Mouse (Mus musculus): ENCODE data around the gene Cacnb1.

The Cacnb1 gene

DNA sequence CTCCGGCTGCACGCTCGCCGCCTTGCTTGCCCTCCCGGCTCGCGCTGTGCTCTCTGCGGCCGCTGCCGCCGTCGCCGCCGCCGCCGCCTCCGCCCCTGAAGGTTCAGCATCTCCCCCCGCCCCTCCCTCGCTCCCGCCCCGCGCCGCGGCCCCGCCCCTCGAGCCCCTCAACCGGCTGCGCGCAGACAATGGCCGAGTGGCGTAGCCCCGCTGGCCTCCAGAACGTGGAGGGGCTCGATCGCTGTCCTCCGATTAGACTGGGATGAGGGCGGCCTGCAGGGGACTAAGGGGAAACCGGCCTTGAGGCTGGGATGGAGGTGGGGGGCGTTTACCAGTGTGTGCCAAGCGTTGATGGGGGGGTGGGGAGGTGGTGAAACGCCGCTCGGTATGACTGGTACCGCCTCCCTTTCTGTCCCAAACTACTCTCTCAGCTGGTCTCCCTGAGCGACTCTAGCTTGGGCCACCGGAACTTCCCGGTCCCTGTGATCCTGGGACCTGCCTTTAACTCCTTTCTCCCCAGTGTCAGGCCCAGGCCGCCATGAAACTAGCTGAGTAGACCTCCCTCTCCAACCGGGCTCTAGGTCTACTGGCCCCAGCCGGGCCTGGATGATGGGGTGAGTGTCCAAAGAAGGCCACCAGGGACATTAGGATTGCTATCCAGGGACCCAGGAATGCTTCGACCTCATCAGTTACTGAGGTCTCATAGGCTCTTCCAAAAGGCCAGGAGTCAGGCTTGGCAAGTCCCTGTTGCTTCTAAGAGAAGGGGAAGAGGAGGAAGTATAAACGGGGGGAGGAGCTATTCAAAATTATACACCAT, at the start of gene Cacnb1:
Gene Cacnb1, minus strand, starts transcription at position 480 of the 817 bp plus-strand sequence.
- in situ Hi-C loops (cut with MboI, MseI) = no loop called here

DNA sequence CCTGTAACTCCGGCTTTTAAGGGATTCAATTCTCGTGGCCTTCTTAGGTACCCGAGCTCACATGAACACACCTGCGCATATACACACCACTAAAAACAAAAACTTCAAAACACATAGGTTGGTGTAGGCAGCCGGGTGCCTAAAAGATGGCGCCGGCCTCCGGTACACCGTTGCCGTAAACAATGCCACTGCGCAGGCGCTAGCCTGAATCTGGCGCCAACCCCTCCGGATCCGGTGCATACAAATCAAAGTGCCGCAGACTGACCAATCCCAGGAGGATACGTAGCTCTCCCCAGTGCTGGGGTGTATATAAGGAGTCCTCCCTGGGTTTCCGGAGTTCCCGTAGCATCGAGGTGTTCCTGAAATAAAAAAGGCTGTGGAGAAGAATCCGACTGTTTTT, 44.4 kb upstream of the Cacnb1 start:
- in situ Hi-C loops (cut with MboI, MseI) = no loop called here

DNA sequence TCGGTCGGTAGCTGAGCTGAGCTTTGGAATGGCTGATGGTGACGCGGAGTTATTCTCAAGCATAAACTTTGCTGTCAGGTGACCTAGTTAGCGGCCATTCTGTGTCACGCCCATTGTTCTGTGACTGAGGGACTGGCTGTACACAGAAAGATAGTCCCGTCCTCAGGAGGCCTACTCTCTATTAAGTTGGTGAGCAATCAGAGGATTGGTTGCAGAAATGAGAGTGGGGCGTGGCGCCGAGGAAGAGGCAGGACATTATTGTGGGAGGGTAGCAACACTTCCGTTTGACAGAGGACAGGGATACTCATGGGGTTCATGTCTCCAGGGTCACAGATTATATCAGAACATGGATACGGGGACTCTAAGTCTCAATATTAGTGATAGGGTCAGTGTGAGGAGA, 43.4 kb upstream of the Cacnb1 start:
- in situ Hi-C loops (cut with MboI, MseI) = no loop called here

DNA sequence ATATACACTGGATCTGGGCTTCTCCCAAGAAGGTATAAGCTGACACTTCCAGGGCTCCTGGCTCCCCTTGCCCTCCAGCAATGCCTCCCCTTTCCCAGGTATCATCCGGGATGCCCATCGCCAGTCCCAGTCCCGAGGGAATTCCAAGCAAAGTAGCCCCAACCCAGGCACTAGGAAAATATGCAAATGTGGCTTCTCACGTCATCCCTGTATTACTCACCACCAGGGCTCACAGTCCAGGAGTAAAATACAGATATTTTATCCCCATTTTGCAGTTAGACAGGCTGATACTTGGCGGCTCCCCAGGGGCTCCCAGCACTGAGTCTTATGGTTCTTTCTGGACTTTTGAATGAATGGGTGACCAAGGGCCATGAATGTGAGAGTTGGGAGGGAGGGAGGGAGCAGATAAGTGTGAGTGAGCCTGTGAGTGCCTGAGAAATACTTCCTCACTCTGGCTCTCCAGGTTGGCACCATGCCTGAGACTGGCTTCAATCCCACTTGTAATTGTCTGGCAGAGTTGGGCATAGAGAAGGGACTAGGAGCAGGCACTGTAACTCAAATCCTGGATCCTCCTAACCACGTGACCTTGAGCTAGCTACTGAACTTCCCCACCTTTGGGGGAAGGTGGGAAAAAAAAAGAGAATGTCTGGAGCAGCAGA, 39.2 kb upstream of the Cacnb1 start:
- in situ Hi-C loops (cut with MboI, MseI) = no loop called here

DNA sequence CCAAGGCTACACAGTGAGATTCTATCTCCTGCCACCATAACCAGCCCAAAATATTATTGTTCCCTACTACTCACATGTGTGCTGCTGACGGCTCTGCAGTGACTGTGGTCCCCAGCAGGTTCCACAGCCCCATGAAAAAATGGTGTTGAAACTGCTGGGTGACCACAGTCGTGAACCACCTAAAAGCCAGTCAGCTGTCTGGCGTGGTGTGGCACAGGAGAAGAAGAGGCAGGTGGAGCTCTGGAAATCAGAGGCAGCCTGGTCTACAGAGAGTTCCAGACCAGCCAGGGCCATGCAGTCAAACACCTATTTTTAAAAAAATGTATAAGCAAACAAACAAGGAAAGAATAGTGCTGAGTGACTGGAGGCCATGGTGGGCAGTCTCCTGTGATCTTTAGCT, 38.6 kb upstream of the Cacnb1 start:
- in situ Hi-C loops (cut with MboI, MseI) = no loop called here

DNA sequence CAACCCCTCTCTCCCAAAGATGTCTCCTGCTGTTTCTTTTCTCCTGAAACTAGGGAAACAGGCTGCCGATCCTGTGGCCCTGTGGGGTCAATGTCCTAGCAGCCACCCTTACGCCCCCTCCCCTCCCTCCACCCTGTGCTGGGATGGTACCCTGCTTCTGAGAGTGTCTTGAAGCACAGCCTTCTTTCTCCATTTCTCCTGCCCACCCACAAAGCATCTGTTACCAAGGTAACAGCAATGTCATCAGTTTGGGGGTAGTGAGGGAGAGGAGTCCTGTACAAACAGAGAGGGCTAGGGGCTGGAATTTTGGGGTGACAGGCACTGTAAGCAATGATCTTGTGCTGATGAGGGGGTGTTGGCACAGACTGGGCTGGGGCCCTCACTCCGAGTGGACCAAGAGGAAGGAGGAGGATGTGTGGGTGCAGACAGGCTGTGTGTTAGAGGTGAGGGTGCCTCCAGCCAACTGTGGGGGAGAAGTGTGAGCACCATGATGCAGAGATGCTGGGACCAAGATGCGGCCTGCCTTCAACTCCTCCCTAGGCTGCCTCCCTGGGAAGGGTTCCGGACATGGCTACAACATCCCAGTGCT, 37.4 kb upstream of the Cacnb1 start:
- in situ Hi-C loops (cut with MboI, MseI) = no loop called here

DNA sequence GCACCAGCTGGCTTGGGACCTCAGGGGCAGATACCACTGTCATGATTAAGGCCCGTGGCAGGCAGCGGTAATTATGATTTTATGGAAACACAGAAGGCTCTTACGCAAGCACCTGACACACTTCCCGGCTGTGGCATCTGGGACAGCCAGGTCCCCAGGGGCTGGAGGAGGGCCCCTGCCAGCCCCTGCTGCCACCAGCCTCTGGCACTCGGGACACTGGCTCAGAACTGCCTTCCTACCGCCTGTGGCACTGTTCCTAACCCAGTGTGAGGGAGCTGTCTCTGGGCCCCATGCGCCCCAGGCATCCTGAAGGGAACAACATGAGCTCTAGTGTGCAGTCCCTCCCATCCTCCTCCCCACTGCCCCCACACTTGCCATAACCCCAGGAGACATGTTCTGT, 36.8 kb upstream of the Cacnb1 start:
- in situ Hi-C loops (cut with MboI, MseI) = no loop called here

DNA sequence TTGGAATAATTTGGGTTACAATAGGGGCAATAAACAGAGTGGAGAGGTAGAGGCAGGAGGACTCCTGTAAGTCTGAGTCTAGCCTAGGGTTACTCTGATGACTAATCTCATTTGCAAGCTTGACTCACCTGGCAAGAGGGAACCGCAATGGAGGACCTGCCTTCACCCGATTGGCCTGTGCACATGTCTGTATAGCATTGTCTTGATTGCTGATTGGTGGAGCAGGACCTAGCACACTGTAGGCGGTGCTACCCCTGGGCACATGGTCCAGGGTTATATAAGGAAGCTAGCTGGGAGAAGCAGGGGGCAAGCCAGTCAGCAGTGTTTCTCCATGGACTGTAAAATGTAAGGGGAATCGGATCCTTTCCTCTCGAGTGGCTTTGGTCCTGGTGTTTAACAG, 35.2 kb upstream of the Cacnb1 start:
- in situ Hi-C loops (cut with MboI, MseI) = no loop called here

DNA sequence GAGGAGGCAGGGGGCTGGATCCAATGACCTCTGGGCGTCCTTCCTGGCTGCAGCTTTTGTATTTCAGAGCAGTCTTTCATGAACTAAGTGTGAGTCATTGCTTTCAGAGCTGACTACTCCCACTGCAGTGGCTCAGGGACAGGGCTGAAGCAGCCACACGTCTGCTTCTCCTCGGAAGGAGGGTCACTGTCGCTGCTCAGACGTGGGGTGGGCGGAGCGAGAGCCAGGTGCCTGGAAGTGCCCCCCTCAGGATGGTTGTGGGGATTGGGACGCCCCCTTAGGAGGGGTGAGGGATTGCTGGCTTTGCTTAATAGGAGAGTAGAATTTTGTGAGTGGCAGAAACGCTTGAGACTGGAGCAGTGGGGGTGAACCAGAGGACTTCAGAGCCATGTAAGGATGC, 34.6 kb upstream of the Cacnb1 start:
- in situ Hi-C loops (cut with MboI, MseI) = no loop called here

DNA sequence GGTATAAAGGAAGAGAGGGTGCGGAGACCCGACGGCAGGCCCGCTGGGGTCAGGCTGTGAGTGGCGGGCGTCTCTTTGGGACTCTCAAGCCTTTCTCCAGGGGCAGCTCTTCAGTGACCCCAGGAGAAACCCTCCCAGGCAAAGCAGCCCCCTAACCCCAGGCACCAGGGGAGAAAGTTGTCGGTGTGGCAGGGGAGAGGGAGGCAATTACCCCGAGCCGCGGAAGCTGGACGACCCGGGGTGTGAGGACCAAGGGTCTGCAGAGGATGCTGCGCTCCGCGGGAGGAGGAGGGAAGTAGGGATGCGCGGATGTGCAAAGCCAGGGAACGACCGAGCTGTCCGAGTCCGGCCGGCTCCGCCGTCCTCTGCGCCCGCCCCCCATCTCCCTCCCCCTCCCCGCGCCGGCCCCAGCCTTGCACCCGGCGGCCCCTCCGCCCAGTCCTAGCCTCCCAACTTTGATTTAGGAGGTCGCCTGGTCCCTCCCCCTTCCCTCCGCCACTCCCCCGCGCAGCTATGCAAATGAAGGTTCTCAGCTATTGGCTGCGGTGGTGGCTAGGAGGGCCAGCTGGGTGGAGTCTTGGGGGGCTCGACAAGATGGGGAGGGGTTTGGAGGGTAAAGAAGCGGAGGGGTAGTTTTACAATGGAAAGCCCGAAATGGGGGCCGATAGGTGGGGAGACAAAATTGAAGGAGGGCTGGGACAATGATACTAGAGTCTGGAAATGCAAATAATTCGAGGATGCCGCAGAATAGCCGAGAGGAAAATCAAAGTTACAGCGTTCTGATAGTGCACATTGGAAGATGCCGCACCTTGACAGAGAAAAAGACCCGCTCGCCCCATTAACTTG, 30.4 kb upstream of the Cacnb1 start, which contains the start of gene Stac2:
Gene Stac2, minus strand, starts transcription at position 474 of the 846 bp plus-strand sequence.
- in situ Hi-C loops (cut with MboI, MseI) = no loop called here

DNA sequence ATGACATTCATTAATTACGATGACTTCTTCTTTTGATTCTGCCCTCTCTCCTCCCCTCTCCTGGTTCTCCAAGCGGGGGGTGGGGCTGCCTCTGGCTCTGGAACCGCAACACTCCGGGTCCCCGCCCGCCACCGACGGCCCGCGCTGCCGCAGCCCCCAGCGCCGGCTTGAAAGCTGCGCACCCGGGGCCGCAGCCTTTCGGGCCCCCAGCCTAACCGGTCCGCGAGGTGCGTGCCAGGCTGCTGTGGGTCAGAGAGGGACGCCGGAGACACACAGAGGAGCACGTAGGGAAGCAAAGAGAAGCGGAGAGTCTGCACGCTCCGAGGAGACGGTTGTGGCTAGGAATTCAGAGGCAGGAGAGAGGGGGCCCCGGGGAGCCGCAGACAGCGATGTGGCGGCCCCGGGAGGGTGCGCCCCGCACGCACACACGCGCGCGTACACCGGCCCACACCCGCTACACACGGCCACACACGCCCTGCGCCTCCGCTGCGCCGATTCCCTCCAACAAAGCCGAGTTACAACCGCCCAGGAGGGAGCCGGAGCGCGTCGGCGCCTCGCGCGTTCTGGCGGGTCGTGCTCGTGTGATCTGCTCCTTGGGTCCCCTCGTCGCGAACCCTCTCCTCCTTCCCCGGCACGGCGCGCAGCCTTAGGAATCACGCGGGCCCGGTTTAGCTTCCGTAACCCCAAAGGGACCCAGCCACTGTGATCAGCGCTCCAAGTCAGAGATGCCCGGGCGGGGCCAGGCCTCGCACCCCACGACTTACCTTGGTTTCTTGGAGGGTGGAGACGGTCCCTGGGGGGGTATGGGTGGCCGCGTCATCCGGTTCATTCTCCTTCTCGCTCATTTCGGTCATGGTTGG, 29.5 kb upstream of the Cacnb1 start:
- in situ Hi-C loops (cut with MboI, MseI) = no loop called here

DNA sequence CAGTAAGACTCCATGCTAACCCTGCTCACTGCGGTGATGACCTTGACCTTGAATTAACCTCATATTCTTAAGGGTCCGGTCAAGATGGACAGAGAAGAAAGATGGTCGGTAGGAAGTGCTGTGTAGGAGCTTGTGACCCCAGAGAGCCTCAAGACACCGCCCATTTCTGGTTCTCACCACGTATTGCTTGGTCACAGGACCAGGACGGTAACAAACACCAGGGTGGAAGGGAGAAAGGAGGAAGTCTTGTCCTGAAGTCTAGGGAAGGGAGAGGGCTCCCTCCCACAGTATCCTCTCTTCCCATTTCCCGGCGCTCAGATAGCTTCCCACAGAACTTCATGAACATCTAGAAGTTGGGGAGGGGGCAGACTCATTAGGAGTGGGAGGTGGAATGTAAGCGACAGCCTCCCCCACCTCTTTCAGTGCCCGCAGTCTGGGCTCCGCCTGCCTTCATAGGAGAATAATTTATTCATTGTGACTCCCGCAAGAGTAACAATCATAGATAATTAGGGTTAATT, 28.8 kb upstream of the Cacnb1 start:
- in situ Hi-C loops (cut with MboI, MseI) = no loop called here

DNA sequence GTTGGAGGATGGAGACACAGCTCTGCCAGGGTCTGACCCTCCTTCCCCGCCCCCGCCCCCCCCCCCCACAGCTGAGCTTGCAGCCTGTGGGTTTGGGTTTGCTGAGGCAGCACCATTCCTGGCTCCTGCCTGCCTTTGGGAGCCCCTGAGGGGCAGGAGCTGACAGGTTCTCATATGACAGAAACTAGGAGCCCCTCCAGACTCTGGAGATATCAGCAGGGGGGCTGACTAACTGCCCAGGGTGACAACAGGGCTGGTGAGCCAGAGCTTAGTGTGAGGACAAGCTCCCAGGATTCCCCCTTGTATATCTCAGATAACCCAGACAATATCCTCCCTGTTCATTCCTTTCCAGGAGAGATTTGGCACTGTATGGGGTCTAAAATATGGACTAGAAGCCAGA, 28.1 kb upstream of the Cacnb1 start:
- in situ Hi-C loops (cut with MboI, MseI) = no loop called here

DNA sequence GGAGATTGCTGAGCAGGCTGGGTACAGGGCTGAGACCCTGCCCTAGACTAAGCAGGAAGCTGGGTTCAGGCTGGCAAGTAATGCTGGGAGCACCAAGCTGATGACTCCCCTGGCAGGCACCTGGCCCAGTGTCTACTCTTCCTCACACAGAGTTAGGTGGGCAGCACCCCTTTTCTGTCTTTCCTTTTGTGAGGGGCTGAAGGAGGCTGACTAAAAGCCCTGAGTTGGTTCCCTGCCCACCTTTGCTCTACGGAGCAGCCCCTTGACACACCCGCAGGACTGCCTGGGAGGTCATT, 27.6 kb upstream of the Cacnb1 start:
- in situ Hi-C loops (cut with MboI, MseI) = no loop called here

DNA sequence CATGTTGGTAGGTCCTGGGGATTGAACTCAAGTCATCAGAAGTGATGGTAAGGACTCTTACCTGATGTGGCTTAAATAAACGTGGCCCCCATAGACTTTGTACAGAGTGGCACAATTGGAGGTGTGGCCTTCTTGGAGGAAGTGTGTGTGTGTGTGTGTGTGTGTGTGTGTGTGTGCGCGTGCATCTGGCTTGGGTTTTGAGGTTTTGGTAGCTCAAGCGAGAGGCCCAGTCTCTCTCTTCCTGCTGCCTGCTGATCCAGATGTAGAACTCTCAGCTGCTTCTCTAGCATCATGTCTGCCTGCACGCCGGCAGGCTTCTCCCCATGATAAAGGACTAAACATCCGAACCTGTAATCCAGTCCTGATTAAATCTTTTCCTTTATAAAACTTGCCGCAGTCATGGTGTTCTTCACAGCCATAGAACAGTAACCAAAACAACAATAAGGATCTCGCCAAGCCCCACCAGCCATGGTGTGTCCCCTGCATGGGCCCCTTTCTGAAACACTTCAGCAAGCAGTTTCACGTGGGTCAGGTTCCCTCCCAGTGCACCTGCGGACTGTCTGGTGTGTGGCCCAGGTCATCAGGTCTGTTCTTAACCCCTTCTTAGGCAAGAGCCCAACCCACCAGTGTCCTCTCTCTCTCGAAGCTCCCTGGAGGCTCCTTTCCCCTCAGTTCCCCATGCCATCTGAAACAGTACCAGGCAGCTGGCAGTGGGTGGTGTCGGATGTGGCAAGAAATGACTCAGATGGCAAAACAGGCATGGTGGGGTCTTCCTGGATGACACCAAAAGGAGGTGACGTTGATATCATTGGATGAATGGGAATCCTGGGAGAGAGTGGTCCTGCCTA, 27.1 kb upstream of the Cacnb1 start:
- in situ Hi-C loops (cut with MboI, MseI) = no loop called here

DNA sequence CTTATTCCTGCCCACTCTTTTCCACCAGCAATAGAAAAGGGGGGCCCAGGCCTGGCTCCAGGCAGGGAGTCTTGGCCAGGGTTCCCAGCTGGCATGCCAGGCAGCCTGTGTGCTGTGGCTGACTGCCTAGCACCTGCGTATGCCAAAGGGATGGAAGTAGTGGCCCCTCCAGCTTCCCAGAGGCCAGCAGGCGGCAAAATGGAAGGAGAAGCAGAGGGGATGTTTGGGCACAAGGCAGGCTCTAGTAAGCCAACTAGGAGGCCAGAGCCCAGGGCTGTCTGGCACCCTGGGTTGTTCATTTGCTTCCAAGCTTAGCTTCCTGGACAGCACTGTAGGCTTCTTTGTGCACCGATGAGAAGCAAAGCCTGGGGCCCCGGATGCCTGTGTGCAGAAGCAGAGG, 24.9 kb upstream of the Cacnb1 start:
- in situ Hi-C loops (cut with MboI, MseI) = no loop called here

DNA sequence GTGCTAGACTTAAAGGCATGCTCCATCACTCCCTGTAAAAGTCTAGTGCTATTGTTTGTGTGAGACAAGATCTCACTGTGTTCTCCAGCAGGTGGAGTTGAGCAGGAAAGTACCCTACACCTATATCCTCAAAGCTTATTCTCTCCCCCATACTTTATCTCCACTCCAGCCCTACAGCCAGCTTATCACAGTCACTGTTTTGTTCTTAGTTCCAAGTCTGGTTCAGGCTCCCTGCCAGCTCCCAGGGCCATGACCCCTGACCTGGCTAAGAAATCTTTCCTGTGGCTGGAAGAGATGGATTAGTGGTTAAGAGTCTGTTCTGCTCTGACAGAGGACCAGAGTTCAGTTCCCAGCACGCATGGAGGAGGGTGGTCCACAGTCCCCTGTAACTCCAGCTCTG, 23.6 kb upstream of the Cacnb1 start:
- in situ Hi-C loops (cut with MboI, MseI) = no loop called here

DNA sequence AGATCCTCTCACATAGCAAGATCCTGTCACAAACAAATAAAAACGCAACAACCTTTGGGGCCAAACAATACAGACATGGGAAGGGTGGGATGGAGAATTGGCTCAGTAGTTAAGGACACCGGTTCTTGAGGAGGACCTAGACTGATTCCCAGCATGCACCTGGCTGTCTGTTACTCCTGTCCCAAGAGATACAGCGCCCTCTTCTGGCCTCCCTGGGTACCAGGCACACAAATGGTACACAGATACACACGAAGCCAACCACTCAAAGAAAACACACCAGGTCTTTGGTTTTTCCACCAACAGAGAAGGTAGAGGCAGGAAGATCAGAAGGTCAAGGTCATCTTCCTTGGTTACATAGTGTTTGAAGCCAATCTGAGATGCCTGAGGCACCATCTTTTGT, 22.8 kb upstream of the Cacnb1 start:
- in situ Hi-C loops (cut with MboI, MseI) = no loop called here

DNA sequence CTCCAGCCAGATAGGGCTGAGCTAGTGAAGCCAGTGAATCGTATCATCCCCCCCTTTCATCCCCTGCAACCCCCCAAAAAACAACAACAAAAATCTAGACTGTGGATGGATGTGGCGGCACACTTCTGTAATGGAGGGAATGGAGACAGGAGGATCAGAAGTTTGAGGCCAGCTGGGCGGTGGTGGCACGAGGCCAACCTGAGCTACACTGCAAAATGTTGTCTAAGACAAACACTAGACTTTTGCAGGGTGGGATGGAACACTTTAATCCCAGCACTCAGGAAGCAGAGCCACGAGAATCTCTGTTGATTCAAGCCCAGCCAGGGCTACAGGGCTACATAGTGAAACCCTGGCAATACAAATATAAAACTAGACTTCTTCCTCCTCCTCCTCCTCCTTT, 21.2 kb upstream of the Cacnb1 start:
- in situ Hi-C loops (cut with MboI, MseI) = no loop called here

DNA sequence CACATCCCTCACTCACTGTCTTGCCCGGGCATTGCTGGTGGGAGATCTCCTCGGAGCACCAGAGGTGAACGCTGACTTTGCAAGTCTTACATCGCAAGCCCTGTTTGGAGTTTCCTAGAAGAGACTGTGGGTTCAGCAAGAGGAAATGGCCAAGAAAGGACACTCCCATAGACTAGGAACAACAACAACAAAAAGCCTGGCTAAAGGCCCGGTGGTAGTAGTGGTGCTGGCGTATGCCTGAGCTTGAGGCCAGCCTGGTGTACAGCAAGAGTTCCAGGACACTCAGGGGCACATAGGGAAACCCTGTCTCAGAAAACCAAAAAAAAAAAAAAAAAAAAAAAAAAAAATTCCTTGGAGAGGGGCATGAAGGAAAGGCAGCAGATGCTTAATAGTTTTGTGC, 19.9 kb upstream of the Cacnb1 start:
- in situ Hi-C loops (cut with MboI, MseI) = no loop called here

Measured in T-helper 2 cell (primary cell).